Mouse (Mus musculus) ES-Bruce4 (cell line): ENCODE results near the gene Odaph. TPM values are rescaled to one million over a fixed set of nuclear protein-coding genes. Genes with fewer than 3 reads are reported as not detected.
A peak's percentile ranks its signal among the peaks of the same experiment; 100 is the strongest.
"Not testable (repeated sequence)": the region's sequence is repeated elsewhere in the genome, so short reads cannot be mapped to it uniquely, and the experiment has no call there.

ENCODE experiments used
- H3K27ac ChIP-seq: 2 replicates; pipeline ENCODE4 v1.5.1; 2012; ENCODE audit warnings: low read length, inconsistent platforms; ENCODE audit not compliant: insufficient read depth
- H3K27me3 ChIP-seq: 2 replicates; pipeline ENCODE4 v1.6.1; 2012; ENCODE audit warnings: mild to moderate bottlenecking, low read length, inconsistent platforms; ENCODE audit not compliant: control insufficient read depth, poor library complexity, insufficient read depth, severe bottlenecking
- H3K36me3 ChIP-seq: 2 replicates; pipeline ENCODE4 v1.6.1; 2012; ENCODE audit warnings: inconsistent platforms, mild to moderate bottlenecking, low read length, moderate library complexity; ENCODE audit not compliant: control insufficient read depth, poor library complexity, insufficient read depth, severe bottlenecking
- H3K4me1 ChIP-seq: one replicate; pipeline ENCODE4 v1.8.1; 2011; ENCODE audit warnings: low read length; ENCODE audit not compliant: control insufficient read depth, insufficient read depth
- H3K4me3 ChIP-seq: 2 replicates; pipeline ENCODE4 v1.5.1; 2011; ENCODE audit warnings: low read depth, mild to moderate bottlenecking, low read length
- H3K9ac ChIP-seq: 2 replicates; pipeline ENCODE4 v1.6.1; 2012; ENCODE audit warnings: low read depth, mild to moderate bottlenecking, inconsistent platforms; ENCODE audit not compliant: poor library complexity, severe bottlenecking
- H3K9me3 ChIP-seq: replicated peaks from 2 replicates; pipeline ENCODE4 v1.6.1; 2012; ENCODE audit warnings: mild to moderate bottlenecking, low read length, inconsistent platforms; ENCODE audit not compliant: control insufficient read depth, poor library complexity, insufficient read depth, severe bottlenecking
- CTCF ChIP-seq: IDR thresholded peaks from one replicate; pipeline ENCODE4 v1.8.1; 2011; ENCODE audit warnings: low read depth, low read length
- EP300 ChIP-seq: IDR thresholded peaks from 2 replicates; pipeline ENCODE4 v1.6.1; 2011; ENCODE audit warnings: low read depth, low read length; ENCODE audit not compliant: insufficient read depth
- POLR2A ChIP-seq: IDR thresholded peaks from one replicate; pipeline ENCODE4 v1.8.1; 2011; ENCODE audit warnings: low read length; ENCODE audit not compliant: insufficient read depth
- polyA plus RNA-seq: library from polyadenylated mRNA; stranded (reverse); fragments of >200 nt; gene quantifications from 2 replicates; pipeline ENCODE4 v1.2.4, GENCODE M21; 2011; ENCODE audit warnings: low read depth; ENCODE audit not compliant: missing spikeins, insufficient read depth, insufficient read length

Odaph gene
- polyA plus RNA-seq: 0.67 TPM in 1 of 2 replicates, not detected in the other

DNA sequence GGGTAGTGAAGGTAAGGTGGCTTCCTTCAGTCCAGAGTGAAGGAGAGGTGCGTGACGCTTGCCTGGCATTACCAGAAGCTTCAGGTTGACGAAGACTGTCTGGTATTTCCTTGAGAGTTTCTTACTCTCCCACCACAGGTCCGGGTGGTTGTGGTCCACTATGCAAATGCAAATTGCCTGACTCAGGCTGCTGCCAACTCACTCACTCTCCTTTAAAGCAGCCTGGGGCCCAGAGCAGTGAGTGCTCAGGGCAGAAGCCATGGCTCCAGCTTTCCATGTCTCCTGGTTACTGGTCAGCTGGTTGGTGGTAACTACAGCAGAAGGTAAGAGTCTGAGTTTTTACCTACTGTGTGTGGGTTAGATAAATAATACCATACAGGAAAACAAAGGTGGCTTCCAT lies at the start of gene Odaph:
Odaph (plus strand) TSS at position 240 of the 400 bp plus-strand sequence.
- H3K4me3 ChIP-seq: no peak within 1 kb of the TSS
- H3K4me1 ChIP-seq: no peaks in the 10 kb centered on the region
- no peaks in the 10 kb centered on the region for H3K36me3 ChIP-seq
- H3K9me3 ChIP-seq: peaks cover 3% of the 10 kb centered on the region
- H3K27me3 ChIP-seq: no peaks in the 10 kb centered on the region
- no peak within 1 kb of the TSS for H3K27ac ChIP-seq
- H3K9ac ChIP-seq: no peak within 1 kb of the TSS
- TF ChIP-seq EP300: no peak
- TF ChIP-seq POLR2A: no peak
- TF ChIP-seq CTCF: no peak

DNA sequence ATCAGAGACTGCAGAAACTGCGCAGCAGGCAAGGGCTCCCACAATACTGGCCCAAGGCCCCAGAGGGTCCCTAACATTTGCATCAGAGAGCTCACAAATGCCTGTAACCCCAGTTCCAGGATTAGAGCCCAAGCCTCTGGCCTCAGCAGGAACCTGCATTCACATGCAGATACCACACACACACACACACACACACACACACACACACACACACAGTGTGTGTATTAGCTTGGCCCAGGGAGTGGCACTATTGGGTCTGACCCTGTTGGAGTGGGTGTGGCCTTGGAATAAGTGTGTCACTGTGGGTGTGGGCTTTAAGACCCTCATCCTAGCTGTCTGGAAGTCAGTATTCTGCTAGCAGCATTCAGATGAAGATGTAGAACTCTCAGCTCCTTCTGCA lies 41.7 kb upstream of the Odaph start:
- not testable (repeated sequence) for H3K4me3 ChIP-seq, H3K27me3 ChIP-seq, H3K4me1 ChIP-seq, H3K27ac ChIP-seq, H3K9ac ChIP-seq, H3K9me3 ChIP-seq
- H3K36me3 ChIP-seq: peaks cover 16% of the 10 kb centered on the region
- 0 out of 2 replicates have a peak, but pooled peaks have one; percentile 55 for TF ChIP-seq EP300

DNA sequence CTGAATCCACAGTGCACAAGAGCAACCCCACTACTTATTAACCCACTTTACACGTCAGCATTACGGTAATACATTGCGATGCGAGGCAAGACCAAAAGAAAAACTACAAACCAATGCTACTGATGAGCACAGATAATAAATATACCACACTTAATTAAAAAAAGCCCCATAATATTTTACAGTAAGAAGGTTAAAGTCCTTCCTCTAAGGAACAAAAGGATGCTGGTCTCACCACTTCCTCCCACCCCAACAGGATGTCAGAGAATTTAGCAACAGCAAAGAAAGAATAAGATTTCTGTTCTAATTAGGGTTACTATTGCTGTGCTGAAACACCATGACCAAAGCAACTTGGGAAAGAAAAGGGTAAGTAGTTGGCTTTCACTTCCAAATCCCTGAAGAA lies 40.3 kb upstream of the Odaph start:
- H3K27me3 ChIP-seq: no peaks in the 10 kb centered on the region
- TF ChIP-seq CTCF: no peak
- TF ChIP-seq POLR2A: no peak
- no peak for TF ChIP-seq EP300
- no peak overlapping the region for H3K4me3 ChIP-seq
- no peaks in the 10 kb centered on the region for H3K9me3 ChIP-seq
- peaks cover 2% of the 10 kb centered on the region for H3K4me1 ChIP-seq
- peaks cover 22% of the 10 kb centered on the region for H3K36me3 ChIP-seq
- no peak overlapping the region for H3K9ac ChIP-seq
- H3K27ac ChIP-seq: no peak overlapping the region

DNA sequence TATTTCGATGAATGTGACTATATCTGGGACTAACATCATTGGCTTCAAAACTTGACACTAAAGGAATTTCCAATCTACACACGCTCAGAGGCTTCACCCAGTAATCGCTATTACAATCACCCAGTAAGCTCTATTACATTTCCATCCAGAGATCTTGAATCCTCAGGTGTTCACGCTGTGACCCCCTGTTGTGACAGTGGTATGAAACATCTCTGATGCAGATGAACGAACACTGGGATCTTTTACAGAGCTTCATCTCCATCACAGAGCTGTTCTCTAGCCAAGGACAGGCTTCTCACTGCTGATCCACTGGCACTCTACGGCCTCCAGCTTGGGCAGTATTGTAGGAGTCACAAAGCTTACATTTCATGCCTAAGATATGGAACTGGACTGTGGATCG lies 37.8 kb upstream of the Odaph start:
- Histone ChIP-seq H3K9ac (no peak overlapping the region), H3K9me3 (no peaks in the 10 kb centered on the region), H3K27ac (no peak overlapping the region), H3K36me3 (peaks cover 27% of the 10 kb centered on the region), H3K27me3 (no peaks in the 10 kb centered on the region), H3K4me1 (peaks cover 2% of the 10 kb centered on the region), H3K4me3 (no peak overlapping the region)
- TF ChIP-seq EP300 (no peak), POLR2A (no peak), CTCF (no peak)

DNA sequence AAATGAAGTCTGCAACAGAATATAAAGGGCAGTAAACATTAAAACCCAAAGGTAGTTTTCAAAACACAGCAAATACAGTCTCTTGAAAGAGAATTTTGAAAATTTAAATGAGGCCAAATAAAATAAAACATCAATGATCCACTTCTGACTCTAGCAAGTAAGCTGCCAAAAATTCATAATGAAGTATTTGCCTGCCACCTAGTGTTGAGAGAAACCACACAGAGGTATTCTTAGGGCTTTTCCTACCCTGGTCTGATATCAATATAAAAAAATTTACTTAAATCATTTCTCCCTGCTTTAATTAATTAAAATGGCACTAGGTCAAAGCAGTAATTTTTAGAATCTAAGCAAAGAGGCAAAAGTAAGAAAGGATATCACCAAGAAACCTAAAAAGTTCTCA lies 35.9 kb upstream of the Odaph start:
- no peaks in the 10 kb centered on the region for H3K9me3 ChIP-seq
- no peak overlapping the region for H3K9ac ChIP-seq
- H3K4me3 ChIP-seq: no peak overlapping the region
- H3K4me1 ChIP-seq: no peaks in the 10 kb centered on the region
- H3K36me3 ChIP-seq: peaks cover 32% of the 10 kb centered on the region
- no peak for TF ChIP-seq CTCF
- no peak for TF ChIP-seq EP300
- TF ChIP-seq POLR2A: no peak
- H3K27me3 ChIP-seq: no peaks in the 10 kb centered on the region
- no peak overlapping the region for H3K27ac ChIP-seq

DNA sequence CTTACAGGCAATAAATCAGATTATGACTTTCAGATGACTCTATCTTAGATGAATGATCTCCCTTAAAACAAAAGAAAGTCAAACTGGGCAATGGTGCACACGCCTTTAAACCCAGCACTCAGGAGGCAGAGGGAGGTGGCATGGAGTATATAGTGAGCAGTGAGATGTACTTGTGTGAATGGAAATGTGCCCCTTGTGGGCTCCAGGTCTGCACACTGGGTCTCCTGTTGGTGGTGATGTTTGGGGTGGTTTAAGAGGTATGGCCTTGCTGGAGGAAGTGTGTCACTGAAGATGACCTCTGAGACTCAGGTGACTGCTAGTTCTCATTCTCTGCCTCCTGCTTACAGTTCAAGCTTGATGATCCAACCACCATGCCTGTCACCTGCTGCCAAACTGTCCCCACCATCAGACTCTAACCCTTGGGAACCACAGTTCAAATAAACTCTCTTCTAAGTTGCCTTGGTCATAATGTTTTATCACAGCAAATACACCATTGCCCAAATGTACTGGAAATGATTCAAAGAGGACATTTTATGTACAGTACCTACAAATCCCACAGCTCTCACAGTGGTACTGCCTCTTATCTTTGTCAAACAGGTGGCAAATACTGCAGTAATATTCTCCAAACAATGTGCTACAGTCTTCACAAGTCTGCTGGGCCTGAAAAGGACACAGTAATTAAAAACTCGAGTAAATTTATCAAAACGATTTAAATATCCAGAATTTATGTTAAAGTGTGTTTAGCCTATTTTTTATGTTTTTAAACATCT lies 30.1 kb upstream of the Odaph start:
- Histone ChIP-seq H3K4me3 (no peak overlapping the region), H3K27ac (no peak overlapping the region), H3K4me1 (no peaks in the 10 kb centered on the region), H3K9ac (no peak overlapping the region), H3K27me3 (no peaks in the 10 kb centered on the region), H3K9me3 (no peaks in the 10 kb centered on the region), H3K36me3 (peaks cover 19% of the 10 kb centered on the region)
- TF ChIP-seq EP300: no peak
- TF ChIP-seq POLR2A: no peak
- TF ChIP-seq CTCF: no peak
